Mouse (Mus musculus) megakaryocyte-erythroid progenitor cell, adult 5-6 weeks (primary cell): Measurements from ENCODE around the gene Rbms2. TPM values are rescaled to one million over a fixed set of nuclear protein-coding genes. Genes with fewer than 3 reads are reported as not detected.

Experiments
- total RNA-seq, 2 experiments: library from RNA; stranded (forward) in 1 of 2; stranded (reverse) in 1 of 2; fragments of 200-1000, 215-1000 nt in 1 of 2; fragments of >200 nt in 1 of 2; fragmentation: Nextera tagmentation in 1 of 2; gene quantifications; 2 replicates each; pipeline ENCODE4 v1.2.3; 2014 to 2017

Gene Rbms2
- total RNA-seq, 2 experiments from 2014 or later, result 10.9 to 25.2 TPM

Other genes starting within 250 kb of the Rbms2 start
- gene Hsd17b6, start 172.7 kb downstream of the Rbms2 start, total RNA-seq (2014; fragmentation: Nextera tagmentation), result 0.55 TPM in 1 of 2 replicates, not detected in the other
- gene Hsd17b6, start 172.7 kb downstream of the Rbms2 start, total RNA-seq (2017), result not detected in 2 replicates
- 99.7 and 123 TPM in 2 replicates for gene Prim1, start 165.1 kb downstream of the Rbms2 start, total RNA-seq (2014; fragmentation: Nextera tagmentation)
- gene Prim1, start 165.1 kb downstream of the Rbms2 start, total RNA-seq (2017), result 134 and 143 TPM in 2 replicates
- 1,531 and 1,673 TPM in 2 replicates for gene Naca, start 144.7 kb downstream of the Rbms2 start, total RNA-seq (2014; fragmentation: Nextera tagmentation)
- 2,722 and 3,167 TPM in 2 replicates for gene Naca, start 144.7 kb downstream of the Rbms2 start, total RNA-seq (2017)
- gene Ptges3, start 121.3 kb downstream of the Rbms2 start, total RNA-seq (2014; fragmentation: Nextera tagmentation), result 210 and 260 TPM in 2 replicates
- gene Ptges3, start 121.3 kb downstream of the Rbms2 start, total RNA-seq (2017), result 377 and 378 TPM in 2 replicates
- gene Atp5b, start 97.0 kb downstream of the Rbms2 start, total RNA-seq (2014; fragmentation: Nextera tagmentation), result 2,207 and 2,550 TPM in 2 replicates
- gene Atp5b, start 97.0 kb downstream of the Rbms2 start, total RNA-seq (2017), result 3,084 and 3,964 TPM in 2 replicates
- gene Baz2a, start 88.7 kb downstream of the Rbms2 start, total RNA-seq (2014; fragmentation: Nextera tagmentation), result 43.8 and 44.6 TPM in 2 replicates
- gene Baz2a, start 88.7 kb downstream of the Rbms2 start, total RNA-seq (2017), result 12.4 and 14.3 TPM in 2 replicates
- 8.8 and 15.0 TPM in 2 replicates for gene Gls2, start 14.2 kb upstream of the Rbms2 start, total RNA-seq (2014; fragmentation: Nextera tagmentation)
- 9.1 and 16.7 TPM in 2 replicates for gene Gls2, start 14.2 kb upstream of the Rbms2 start, total RNA-seq (2017)
- gene Spryd4, start 31.5 kb upstream of the Rbms2 start, total RNA-seq (2014; fragmentation: Nextera tagmentation), result 37.3 and 44.4 TPM in 2 replicates
- 31.2 and 39.7 TPM in 2 replicates for gene Spryd4, start 31.5 kb upstream of the Rbms2 start, total RNA-seq (2017)
- 0.74 TPM in 1 of 2 replicates, not detected in the other for gene Mip, start 45.5 kb upstream of the Rbms2 start, total RNA-seq (2014; fragmentation: Nextera tagmentation)
- 1.6 TPM in 1 of 2 replicates, not detected in the other for gene Mip, start 45.5 kb upstream of the Rbms2 start, total RNA-seq (2017)
- gene Timeless, start 51.8 kb upstream of the Rbms2 start, total RNA-seq (2014; fragmentation: Nextera tagmentation), result 104 and 125 TPM in 2 replicates
- 105 and 128 TPM in 2 replicates for gene Timeless, start 51.8 kb upstream of the Rbms2 start, total RNA-seq (2017)
- gene Apon, start 73.8 kb upstream of the Rbms2 start, total RNA-seq (2014; fragmentation: Nextera tagmentation), result 1.3 and 1.7 TPM in 2 replicates
- not detected in 2 replicates for gene Apon, start 73.8 kb upstream of the Rbms2 start, total RNA-seq (2017)
- gene Apof, start 88.4 kb upstream of the Rbms2 start, total RNA-seq (2014; fragmentation: Nextera tagmentation), result not detected in 2 replicates
- gene Apof, start 88.4 kb upstream of the Rbms2 start, total RNA-seq (2017), result not detected in 2 replicates
- 24.3 and 35.7 TPM in 2 replicates for gene Stat2, start 90.3 kb upstream of the Rbms2 start, total RNA-seq (2014; fragmentation: Nextera tagmentation)
- 8.1 and 9.0 TPM in 2 replicates for gene Stat2, start 90.3 kb upstream of the Rbms2 start, total RNA-seq (2017)
- gene Il23a, start 118.5 kb upstream of the Rbms2 start, total RNA-seq (2014; fragmentation: Nextera tagmentation), result not detected in 2 replicates
- gene Il23a, start 118.5 kb upstream of the Rbms2 start, total RNA-seq (2017), result not detected in 2 replicates
- 37.0 and 40.7 TPM in 2 replicates for gene Pan2, start 123.0 kb upstream of the Rbms2 start, total RNA-seq (2014; fragmentation: Nextera tagmentation)
- 14.2 and 18.0 TPM in 2 replicates for gene Pan2, start 123.0 kb upstream of the Rbms2 start, total RNA-seq (2017)
- 62.8 and 95.5 TPM in 2 replicates for gene Cnpy2, start 142.2 kb upstream of the Rbms2 start, total RNA-seq (2014; fragmentation: Nextera tagmentation)
- 86.0 and 87.5 TPM in 2 replicates for gene Cnpy2, start 142.2 kb upstream of the Rbms2 start, total RNA-seq (2017)
- 226 and 251 TPM in 2 replicates for gene Cs, start 157.4 kb upstream of the Rbms2 start, total RNA-seq (2014; fragmentation: Nextera tagmentation)
- 113 and 182 TPM in 2 replicates for gene Cs, start 157.4 kb upstream of the Rbms2 start, total RNA-seq (2017)
- 12.9 and 16.8 TPM in 2 replicates for gene Coq10a, start 188.7 kb upstream of the Rbms2 start, total RNA-seq (2014; fragmentation: Nextera tagmentation)
- gene Coq10a, start 188.7 kb upstream of the Rbms2 start, total RNA-seq (2017), result 8.8 and 10.9 TPM in 2 replicates
- gene Ankrd52, start 196.8 kb upstream of the Rbms2 start, total RNA-seq (2014; fragmentation: Nextera tagmentation), result 62.2 and 68.5 TPM in 2 replicates
- gene Ankrd52, start 196.8 kb upstream of the Rbms2 start, total RNA-seq (2017), result 8.3 and 11.7 TPM in 2 replicates
- not detected in 2 replicates for gene Slc39a5, start 220.9 kb upstream of the Rbms2 start, total RNA-seq (2014; fragmentation: Nextera tagmentation)
- not detected in 2 replicates for gene Slc39a5, start 220.9 kb upstream of the Rbms2 start, total RNA-seq (2017)
- 63.0 and 130 TPM in 2 replicates for gene Nabp2, start 231.2 kb upstream of the Rbms2 start, total RNA-seq (2014; fragmentation: Nextera tagmentation)
- gene Nabp2, start 231.2 kb upstream of the Rbms2 start, total RNA-seq (2017), result 54.4 and 98.8 TPM in 2 replicates
- 20.9 and 21.6 TPM in 2 replicates for gene Rnf41, start 231.4 kb upstream of the Rbms2 start, total RNA-seq (2014; fragmentation: Nextera tagmentation)
- 8.8 and 12.9 TPM in 2 replicates for gene Rnf41, start 231.4 kb upstream of the Rbms2 start, total RNA-seq (2017)